Mouse (Mus musculus): Measurements from ENCODE around the gene Hoxb3. TPM values are rescaled to one million over a fixed set of nuclear protein-coding genes. Genes with fewer than 3 reads are reported as not detected.

The Hoxb3 gene
- not detected in 2 replicates for polyA plus RNA-seq (2015; fragmentation: Nextera tagmentation; extraction: Ambion mirVana)

DNA sequence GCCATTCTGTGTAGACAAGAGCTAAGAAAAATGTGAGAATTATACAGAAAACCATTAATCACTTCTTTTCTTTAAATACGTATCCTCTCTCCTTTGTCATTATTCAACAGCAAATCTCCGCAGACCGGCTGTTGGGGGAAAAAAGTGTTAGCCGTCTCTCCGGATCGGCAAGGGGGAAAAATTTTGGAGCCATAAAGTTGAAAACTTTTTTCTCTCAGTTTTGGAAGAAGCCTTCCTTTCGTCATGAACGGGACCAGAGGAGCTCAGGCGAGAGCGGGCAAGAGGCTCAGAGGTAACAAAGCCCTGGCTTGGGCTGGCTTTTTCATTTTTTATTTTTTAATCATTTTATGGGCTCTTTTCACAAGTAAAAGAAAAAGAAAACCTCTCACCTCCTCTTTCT lies at the start of gene Hoxb3:
Gene Hoxb3, plus strand, starts transcription at position 173 of the 400 bp plus-strand sequence.
- Histone ChIP-seq H3K9me3 (no peaks in the 10 kb centered on the region), H3K4me1 (peaks cover 4% of the 10 kb centered on the region; the same call in 1 of the 2 replicates), H3K4me3 (no peak within 1 kb of the TSS), H3K4me2 (no peak within 1 kb of the TSS), H3K9ac (no peak within 1 kb of the TSS), H3K36me3 (no peaks in the 10 kb centered on the region), H3K27ac (no peak within 1 kb of the TSS), H3K27me3 (peaks cover 100% of the 10 kb centered on the region)
- ATAC-seq (ENCODE audit: insufficient number of reproducible peaks, insufficient read depth, low FRiP score, low TSS enrichment, low read depth): no peak
- WGBS: 3% methylated on average over 10 of the region's 10 CpGs

DNA sequence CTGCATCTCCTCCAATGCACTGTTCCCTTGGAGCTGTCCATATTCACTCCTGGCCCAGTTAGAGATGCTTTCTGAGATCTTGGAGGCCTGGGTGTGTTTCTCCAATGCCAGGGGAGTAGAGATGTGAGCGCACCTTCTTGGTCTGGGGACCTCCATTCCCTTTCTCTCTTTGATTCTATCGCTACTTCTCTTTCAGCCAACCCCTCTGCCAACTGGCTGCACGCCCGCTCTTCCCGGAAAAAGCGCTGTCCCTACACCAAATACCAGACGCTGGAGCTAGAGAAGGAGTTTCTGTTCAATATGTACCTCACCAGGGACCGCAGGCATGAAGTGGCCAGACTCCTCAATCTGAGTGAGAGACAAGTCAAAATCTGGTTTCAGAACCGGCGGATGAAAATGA lies 48.7 kb upstream of the Hoxb3 start:
- no peak overlapping the region for H3K9ac ChIP-seq
- no peak overlapping the region for H3K27ac ChIP-seq
- no peak overlapping the region for H3K4me2 ChIP-seq
- no peak overlapping the region for H3K4me3 ChIP-seq
- no peak for ATAC-seq (ENCODE audit: insufficient number of reproducible peaks, insufficient read depth, low FRiP score, low TSS enrichment, low read depth)
- H3K27me3 ChIP-seq: peaks cover 100% of the 10 kb centered on the region
- H3K36me3 ChIP-seq: no peaks in the 10 kb centered on the region
- peaks cover 10% of the 10 kb centered on the region; the same call in 1 of the 2 replicates for H3K4me1 ChIP-seq
- WGBS: 1% methylated on average over 10 of the region's 10 CpGs
- H3K9me3 ChIP-seq: no peaks in the 10 kb centered on the region

DNA sequence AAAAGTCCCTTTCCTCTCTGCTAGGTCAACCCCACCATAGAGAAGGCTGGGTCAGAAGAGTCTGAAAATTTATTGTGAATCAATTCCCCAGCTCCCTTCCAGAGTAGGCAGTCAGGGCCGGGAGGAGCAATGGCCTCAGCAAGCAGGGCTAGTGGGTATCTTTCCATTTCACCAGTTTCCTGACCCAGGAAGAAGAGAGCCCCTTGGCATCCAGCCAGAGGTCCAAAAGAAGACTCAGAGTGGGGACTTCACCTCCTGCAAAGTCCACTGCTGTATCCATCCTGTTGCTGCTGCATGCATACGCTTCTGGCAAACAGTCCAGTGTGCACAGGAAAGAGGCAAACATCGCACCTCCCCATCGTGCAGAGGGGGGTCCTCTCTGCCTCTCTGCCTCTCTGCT lies 47.2 kb upstream of the Hoxb3 start:
- no peak for ATAC-seq (ENCODE audit: insufficient number of reproducible peaks, insufficient read depth, low FRiP score, low TSS enrichment, low read depth)
- Histone ChIP-seq H3K27me3 (peaks cover 100% of the 10 kb centered on the region), H3K4me2 (no peak overlapping the region), H3K9ac (no peak overlapping the region), H3K9me3 (no peaks in the 10 kb centered on the region), H3K27ac (no peak overlapping the region), H3K4me3 (no peak overlapping the region), H3K4me1 (peaks cover 10% of the 10 kb centered on the region; the same call in 1 of the 2 replicates), H3K36me3 (no peaks in the 10 kb centered on the region)
- WGBS: 9% methylated on average over 4 of the region's 4 CpGs

DNA sequence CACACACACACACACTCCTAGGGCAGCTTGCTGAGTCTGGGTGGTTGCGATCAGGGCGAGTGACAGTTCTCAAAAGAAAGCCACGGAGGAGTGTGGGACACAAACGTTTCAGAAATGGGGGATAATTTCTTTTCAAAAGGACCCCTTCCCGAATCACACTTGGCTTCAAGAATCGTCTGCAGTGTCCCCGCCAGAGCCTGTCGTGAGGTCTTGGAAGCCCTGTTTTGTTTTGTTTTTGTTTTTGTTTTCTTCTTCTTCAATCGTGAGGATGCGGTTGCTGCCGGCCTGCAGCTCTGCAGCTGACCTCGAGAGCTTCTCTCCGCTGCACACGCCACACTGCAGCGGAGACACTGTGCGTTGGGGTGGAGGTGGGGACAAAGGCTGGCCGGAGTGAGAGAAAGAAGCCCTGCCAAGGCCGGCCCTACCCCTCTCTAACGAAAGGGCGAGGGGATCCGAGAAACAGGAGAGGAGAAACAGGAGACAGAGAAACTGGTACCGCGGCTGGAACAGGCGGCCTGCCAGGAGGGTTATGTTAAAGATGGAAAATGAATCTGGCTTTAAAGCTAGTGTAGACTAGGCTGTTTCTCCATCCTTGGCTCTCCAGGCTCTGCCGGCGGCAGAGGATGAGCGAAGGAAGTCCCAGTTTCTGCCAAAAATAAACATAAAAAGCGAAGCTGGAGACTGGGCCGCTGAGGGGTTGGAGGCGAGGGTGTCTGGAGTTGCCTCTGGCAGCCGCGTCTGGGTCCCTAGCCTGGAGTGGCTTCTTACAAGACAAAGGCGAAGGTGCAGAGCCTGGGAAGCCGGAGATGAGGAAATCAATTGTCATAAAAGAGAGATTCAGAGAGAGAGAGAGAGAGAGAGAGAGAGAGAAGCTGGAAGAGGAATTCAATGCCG lies 45.7 kb upstream of the Hoxb3 start:
- Histone ChIP-seq H3K9ac (no peak overlapping the region), H3K4me3 (no peak overlapping the region), H3K27me3 (peaks cover 100% of the 10 kb centered on the region), H3K27ac (no peak overlapping the region), H3K4me1 (peaks cover 2% of the 10 kb centered on the region; the same call in 1 of the 2 replicates), H3K4me2 (no peak overlapping the region), H3K36me3 (no peaks in the 10 kb centered on the region), H3K9me3 (no peaks in the 10 kb centered on the region)
- no peak for ATAC-seq (ENCODE audit: insufficient number of reproducible peaks, insufficient read depth, low FRiP score, low TSS enrichment, low read depth)
- WGBS: 1% methylated on average over 35 of the region's 35 CpGs

DNA sequence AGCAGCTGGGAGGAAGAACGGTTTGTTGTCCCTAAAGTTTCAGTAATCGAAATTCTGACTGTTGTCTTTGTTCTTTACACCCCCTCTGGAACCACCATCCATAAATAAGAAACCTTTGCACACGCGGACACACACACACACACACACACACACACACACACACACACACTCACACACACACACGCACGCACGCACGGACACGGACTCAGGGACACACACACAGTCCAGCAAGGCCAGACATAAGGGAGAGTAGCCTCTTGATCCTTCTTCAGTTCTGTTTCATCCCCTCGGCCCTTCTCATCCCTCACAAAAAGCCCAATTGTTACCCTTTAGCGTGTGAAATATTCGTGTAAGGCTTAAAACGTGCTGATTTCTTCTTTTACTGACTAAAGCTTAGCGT lies 44.8 kb upstream of the Hoxb3 start:
- H3K4me1 ChIP-seq: 0 out of 2 replicates have a peak, but pooled peaks cover 3% of the 10 kb centered on the region
- H3K9ac ChIP-seq: no peak overlapping the region
- H3K27ac ChIP-seq: no peak overlapping the region
- WGBS: 11% methylated on average over 14 of the region's 14 CpGs
- no peaks in the 10 kb centered on the region for H3K36me3 ChIP-seq
- H3K9me3 ChIP-seq: no peaks in the 10 kb centered on the region
- peaks cover 100% of the 10 kb centered on the region for H3K27me3 ChIP-seq
- no peak overlapping the region for H3K4me3 ChIP-seq
- no peak overlapping the region for H3K4me2 ChIP-seq
- ATAC-seq (ENCODE audit: insufficient number of reproducible peaks, insufficient read depth, low FRiP score, low TSS enrichment, low read depth): no peak

DNA sequence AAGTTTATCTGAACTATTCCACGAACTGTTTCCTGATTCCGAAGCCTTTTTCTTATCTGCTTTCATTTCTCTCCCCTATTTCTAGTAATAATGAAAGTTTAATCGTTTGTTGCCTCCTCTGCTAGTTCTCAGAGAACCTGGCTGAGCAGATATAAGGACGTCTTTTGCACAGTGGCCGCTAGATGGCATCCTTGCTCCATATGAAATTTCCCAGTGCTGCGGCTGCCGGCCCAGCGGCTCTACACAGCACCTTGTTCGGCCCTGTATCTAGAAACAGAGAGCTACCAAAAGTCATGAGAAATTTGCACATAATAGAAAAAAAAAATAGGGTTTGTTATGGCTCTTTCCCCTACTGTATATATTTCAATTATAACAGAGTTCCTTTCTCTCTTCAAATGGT lies 44.4 kb upstream of the Hoxb3 start:
- peaks cover 100% of the 10 kb centered on the region for H3K27me3 ChIP-seq
- no peak for ATAC-seq (ENCODE audit: insufficient number of reproducible peaks, insufficient read depth, low FRiP score, low TSS enrichment, low read depth)
- no peak overlapping the region for H3K9ac ChIP-seq
- no peaks in the 10 kb centered on the region for H3K9me3 ChIP-seq
- H3K4me1 ChIP-seq: 0 out of 2 replicates have a peak, but pooled peaks cover 3% of the 10 kb centered on the region
- WGBS: under 1% methylated on average over 9 of the region's 9 CpGs
- H3K27ac ChIP-seq: no peak overlapping the region
- H3K4me3 ChIP-seq: no peak overlapping the region
- no peak overlapping the region for H3K4me2 ChIP-seq
- H3K36me3 ChIP-seq: no peaks in the 10 kb centered on the region

DNA sequence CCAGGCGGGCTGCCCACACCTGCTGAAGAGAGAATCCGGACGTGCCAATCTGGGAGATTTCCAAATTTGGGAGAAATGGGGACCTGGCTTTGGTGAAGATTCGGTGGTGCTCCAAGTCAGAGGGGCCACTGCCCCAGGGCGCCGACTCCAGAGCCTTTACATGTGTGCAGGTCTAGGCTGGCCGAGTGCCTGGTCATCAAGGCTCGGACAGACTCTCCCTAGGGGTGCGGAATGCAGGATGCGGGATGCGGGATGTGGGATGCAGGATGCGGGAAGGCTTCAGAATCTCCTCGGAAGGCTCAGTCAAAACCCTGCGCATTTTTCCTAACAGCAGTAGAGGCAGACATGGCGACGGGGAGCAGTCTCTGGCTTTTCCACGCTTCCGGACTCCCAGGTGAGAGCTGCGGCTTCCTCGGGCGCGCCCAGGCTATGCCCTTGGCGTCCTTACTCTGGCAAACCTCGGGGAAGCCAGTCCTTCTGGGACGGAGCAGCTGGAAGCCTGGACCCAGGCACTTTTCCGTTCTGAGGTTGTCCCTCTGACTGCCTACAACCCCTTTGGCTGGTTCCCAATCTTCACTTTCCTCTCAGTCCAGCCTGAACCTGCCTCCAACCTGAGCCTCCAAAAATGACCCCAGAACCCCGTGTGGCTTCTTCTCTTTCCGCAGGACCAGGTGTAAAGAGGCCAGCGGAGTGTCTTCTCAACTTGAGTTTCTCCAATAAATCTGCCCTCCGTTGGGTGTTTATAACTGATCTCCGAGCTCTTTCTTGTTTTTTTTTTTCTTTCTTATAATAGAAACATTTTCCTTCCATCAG lies 43.5 kb upstream of the Hoxb3 start:
- H3K9me3 ChIP-seq: no peaks in the 10 kb centered on the region
- no peak overlapping the region for H3K4me2 ChIP-seq
- WGBS: 1% methylated on average over 31 of the region's 31 CpGs
- no peaks in the 10 kb centered on the region for H3K36me3 ChIP-seq
- H3K4me1 ChIP-seq: 0 out of 2 replicates have a peak, but pooled peaks cover 10% of the 10 kb centered on the region
- no peak overlapping the region for H3K4me3 ChIP-seq
- H3K27ac ChIP-seq: no peak overlapping the region
- ATAC-seq (ENCODE audit: insufficient number of reproducible peaks, insufficient read depth, low FRiP score, low TSS enrichment, low read depth): no peak
- no peak overlapping the region for H3K9ac ChIP-seq
- H3K27me3 ChIP-seq: peaks cover 100% of the 10 kb centered on the region

DNA sequence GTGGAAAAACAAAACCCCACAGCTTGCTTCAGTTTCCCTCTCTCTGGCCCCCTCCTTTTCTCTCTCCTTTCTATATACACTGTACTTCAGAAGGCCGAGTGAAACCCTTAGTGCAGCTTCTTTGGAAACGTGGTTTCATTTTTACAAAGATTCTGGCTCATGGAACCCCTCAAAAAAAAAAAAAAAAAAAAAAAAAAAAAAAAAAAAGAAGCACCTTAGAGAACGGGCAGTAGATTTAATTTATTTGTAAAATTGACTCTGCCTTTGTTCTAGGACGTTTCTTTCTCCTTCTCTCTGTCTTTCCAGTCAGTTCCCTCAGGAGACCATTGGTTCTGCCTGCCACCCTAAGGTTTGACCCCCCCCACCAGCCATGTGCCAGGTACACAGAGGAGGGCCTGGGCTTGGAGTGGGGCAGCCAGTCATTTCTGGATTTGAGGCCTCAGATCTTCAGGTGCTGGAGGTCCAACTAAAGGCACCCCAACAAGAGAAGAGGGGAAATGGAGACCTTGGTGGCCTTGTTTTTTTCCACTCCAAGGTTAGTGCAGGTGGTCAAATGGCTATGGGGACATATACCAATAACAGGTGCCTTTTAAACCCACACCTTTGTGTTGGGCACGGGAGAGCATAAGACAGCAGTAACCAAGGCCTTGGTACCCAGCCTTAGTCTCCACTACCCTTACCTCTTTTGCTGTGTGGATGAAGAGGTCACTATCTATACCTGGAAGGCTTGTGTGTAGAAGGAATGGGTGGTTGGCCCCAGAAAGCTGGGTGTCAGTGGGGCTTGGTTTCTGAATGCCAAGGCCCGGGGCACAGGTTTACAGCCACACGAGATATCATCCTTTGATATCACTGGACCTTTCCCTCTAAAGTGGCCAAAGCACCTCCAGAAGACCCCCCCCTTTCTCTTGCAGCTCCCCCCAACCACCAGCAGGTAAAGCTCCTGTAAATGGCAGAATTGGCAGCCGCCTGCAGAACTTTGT lies 42.4 kb upstream of the Hoxb3 start:
- no peak for ATAC-seq (ENCODE audit: insufficient number of reproducible peaks, insufficient read depth, low FRiP score, low TSS enrichment, low read depth)
- 0 out of 2 replicates have a peak, but pooled peaks cover 10% of the 10 kb centered on the region for H3K4me1 ChIP-seq
- H3K27ac ChIP-seq: no peak overlapping the region
- H3K9ac ChIP-seq: no peak overlapping the region
- peaks cover 100% of the 10 kb centered on the region for H3K27me3 ChIP-seq
- WGBS: 7% methylated on average over 8 of the region's 8 CpGs
- H3K4me2 ChIP-seq: no peak overlapping the region
- H3K4me3 ChIP-seq: no peak overlapping the region
- H3K9me3 ChIP-seq: no peaks in the 10 kb centered on the region
- H3K36me3 ChIP-seq: no peaks in the 10 kb centered on the region

DNA sequence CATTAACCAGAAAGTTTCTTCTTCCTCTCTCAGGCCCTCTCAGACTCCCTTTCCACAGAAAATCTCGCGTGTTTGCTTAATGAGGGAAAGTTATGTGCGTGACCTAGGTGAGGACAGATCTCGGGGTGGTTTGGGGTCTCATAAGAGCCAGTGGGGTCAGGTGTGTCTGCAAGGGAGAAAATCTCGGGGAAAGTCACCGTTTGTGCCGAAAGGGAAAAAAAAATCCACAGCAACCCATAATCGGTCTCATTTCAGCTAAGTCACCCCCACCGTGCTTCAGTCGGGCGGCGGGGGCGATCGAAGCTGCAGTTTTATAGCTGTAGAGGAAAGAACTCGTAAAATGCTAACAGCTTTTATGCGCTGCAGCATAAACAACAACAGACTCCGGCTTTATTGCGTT lies 41.7 kb upstream of the Hoxb3 start:
- Histone ChIP-seq H3K9me3 (no peaks in the 10 kb centered on the region), H3K27me3 (peaks cover 100% of the 10 kb centered on the region), H3K27ac (no peak overlapping the region), H3K9ac (no peak overlapping the region), H3K36me3 (no peaks in the 10 kb centered on the region), H3K4me1 (0 out of 2 replicates have a peak, but pooled peaks cover 10% of the 10 kb centered on the region), H3K4me3 (no peak overlapping the region), H3K4me2 (no peak overlapping the region)
- ATAC-seq (ENCODE audit: insufficient number of reproducible peaks, insufficient read depth, low FRiP score, low TSS enrichment, low read depth): no peak
- WGBS: 4% methylated on average over 18 of the region's 18 CpGs

DNA sequence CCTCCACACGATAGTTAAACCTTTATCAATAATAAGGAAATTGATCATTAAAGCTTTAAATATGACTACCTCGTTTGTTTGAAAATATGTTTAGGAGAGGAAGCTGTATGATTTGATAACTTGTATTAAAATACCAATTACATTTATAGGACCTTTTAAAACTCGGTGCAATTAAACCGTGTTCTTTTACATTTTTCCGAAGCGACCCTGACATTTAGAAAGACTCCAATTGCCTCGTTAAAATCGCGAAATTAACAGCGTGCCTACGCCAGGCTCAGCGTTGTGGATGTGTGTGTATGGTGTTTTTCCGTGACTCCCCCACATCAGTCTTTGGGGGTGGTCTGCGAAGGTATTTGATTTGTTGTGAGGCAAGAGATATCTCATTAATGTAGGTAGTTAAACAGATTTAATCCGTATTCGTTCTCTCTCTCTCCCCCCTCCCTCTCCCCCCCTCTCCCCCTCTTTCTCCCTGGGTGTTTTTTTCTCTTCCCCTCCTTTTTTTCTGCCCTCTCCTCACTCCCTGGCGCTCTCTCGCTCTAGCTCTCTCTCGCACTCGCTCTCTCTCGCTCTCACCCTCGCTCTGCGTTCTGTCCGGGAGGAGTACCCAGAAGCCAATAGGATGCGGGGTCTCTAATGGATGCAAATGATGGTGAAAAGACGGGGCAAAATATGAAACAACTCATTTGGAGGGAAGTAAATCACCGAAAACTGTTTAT lies 41.1 kb upstream of the Hoxb3 start, which contains the start of gene Hoxb8:
Gene Hoxb8, plus strand, starts transcription at position 51 of the 716 bp plus-strand sequence.
- no peak for ATAC-seq (ENCODE audit: insufficient number of reproducible peaks, insufficient read depth, low FRiP score, low TSS enrichment, low read depth)
- Histone ChIP-seq H3K9ac (no peak within 1 kb of the TSS), H3K36me3 (no peaks in the 10 kb centered on the region), H3K4me3 (0 out of 2 replicates have a peak within 1 kb of the TSS, but pooled peaks have one; percentile 3), H3K27me3 (peaks cover 100% of the 10 kb centered on the region), H3K9me3 (no peaks in the 10 kb centered on the region), H3K4me1 (peaks cover 14% of the 10 kb centered on the region; the same call in 1 of the 2 replicates), H3K4me2 (no peak within 1 kb of the TSS), H3K27ac (no peak within 1 kb of the TSS)
- 2% methylated on average over 27 of the region's 27 CpGs for WGBS
